Mouse (Mus musculus) adrenal gland, postnatal 36 days (tissue): ENCODE data around the gene Glyr1. TPM values are rescaled to one million over a fixed set of nuclear protein-coding genes. Genes with fewer than 3 reads are reported as not detected.

Source experiments
- total RNA-seq, 2 experiments: library from RNA; stranded (reverse); gene quantifications; 2 replicates each; pipeline ENCODE4 v1.2.3; 2021

Glyr1 gene
- total RNA-seq, 2 experiments from 2014 or later: 94.6 to 95.6 TPM

Other genes starting within 250 kb of the Glyr1 start
- not detected for gene 4930562C15Rik, start 214.4 kb downstream of the Glyr1 start, total RNA-seq
- gene Ubald1, start 169.5 kb downstream of the Glyr1 start, total RNA-seq: 10 to 100 TPM; 29.2 to 36.1 TPM
- 10 to 100 TPM; 72.9 to 79.3 TPM for gene Mgrn1, start 163.6 kb downstream of the Glyr1 start, total RNA-seq
- gene Nudt16l1, start 111.1 kb downstream of the Glyr1 start, total RNA-seq: 10 to 100 TPM; 54.6 to 74.1 TPM
- 10 to 100 TPM; 31.2 to 42.2 TPM for gene Anks3, start 85.7 kb downstream of the Glyr1 start, total RNA-seq
- gene Sept12, start 52.0 kb downstream of the Glyr1 start, total RNA-seq: not detected
- not detected for gene Smim22, start 42.6 kb downstream of the Glyr1 start, total RNA-seq
- 10 to 100 TPM; 21.2 to 21.6 TPM for gene Rogdi, start 36.3 kb downstream of the Glyr1 start, total RNA-seq
- 10 to 100 TPM; 35.2 to 38.5 TPM for gene Ubn1, start 194 bp upstream of the Glyr1 start, total RNA-seq
- 1 to 10 TPM; 2.0 to 4.7 TPM for gene Ppl, start 82.6 kb upstream of the Glyr1 start, total RNA-seq
- under 1 TPM in 1 of 2 experiments, not detected in 1; 0.13 TPM for gene Sec14l5, start 97.2 kb upstream of the Glyr1 start, total RNA-seq
- gene Nagpa, start 154.1 kb upstream of the Glyr1 start, total RNA-seq: 10 to 100 TPM; 22.4 to 27.2 TPM
- gene AU021092, start 172.4 kb upstream of the Glyr1 start, total RNA-seq: 10 to 100 TPM; 13.0 to 23.0 TPM
- 10 to 100 TPM; 30.2 to 38.6 TPM for gene Alg1, start 183.8 kb upstream of the Glyr1 start, total RNA-seq
- 10 to 100 TPM; 23.3 to 33.5 TPM for gene Eef2kmt, start 206.1 kb upstream of the Glyr1 start, total RNA-seq